Mouse (Mus musculus) right cerebral cortex, postnatal 36 days (tissue): Measurements from ENCODE around the gene Cyb5d2.
A peak's percentile ranks its signal among the peaks of the same experiment; 100 is the strongest.
"Not testable (repeated sequence)": the region's sequence is repeated elsewhere in the genome, so short reads cannot be mapped to it uniquely, and the experiment has no call there.

Experiments used
- DNase-seq, 2 experiments: peaks; one replicate each; pipeline ENCODE4 v3.0.0; 2022; ENCODE audit warnings: low spot score in 2 of 2, mixed read lengths in 1 of 2

The Cyb5d2 gene

DNA sequence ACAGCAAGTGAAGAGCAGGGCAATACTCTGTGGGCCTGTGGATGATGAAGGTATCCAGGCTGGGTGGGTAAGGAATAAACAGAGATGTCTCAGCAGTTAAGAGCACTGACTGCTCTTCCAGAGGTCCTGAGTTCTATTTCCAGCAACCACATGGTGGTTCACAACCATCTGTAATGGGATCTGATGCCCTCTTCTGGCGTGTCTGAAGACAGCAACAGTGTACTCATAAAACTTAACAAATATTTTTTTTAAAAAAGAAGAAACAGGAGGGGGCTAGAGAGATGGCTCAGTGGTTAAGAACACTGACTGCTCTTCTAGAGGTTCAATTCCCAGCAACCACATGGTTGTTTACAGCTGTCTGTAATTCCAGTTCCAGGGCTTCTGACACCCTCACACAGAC lies 23.3 kb downstream of the Cyb5d2 start:
- DNase-seq, result not testable (repeated sequence)

DNA sequence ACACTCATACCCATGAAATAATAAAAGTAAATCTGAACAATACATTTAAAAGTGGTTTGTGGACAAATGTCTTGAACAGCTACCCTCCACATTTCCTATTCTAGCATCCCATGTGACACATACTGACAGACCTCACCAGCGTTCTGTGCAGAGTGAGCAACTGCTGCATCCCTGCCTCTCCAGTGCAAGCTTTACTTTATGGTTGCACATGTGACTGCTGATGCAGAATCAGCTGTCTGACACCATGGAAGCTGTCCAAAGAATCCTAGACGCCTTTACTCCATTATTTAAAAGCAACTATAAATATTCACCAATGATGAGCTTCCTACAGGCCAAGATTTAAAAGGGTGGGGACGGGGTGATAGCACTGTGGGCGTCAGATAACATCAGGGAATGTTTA lies 24.5 kb downstream of the Cyb5d2 start:
- no peak for DNase-seq

DNA sequence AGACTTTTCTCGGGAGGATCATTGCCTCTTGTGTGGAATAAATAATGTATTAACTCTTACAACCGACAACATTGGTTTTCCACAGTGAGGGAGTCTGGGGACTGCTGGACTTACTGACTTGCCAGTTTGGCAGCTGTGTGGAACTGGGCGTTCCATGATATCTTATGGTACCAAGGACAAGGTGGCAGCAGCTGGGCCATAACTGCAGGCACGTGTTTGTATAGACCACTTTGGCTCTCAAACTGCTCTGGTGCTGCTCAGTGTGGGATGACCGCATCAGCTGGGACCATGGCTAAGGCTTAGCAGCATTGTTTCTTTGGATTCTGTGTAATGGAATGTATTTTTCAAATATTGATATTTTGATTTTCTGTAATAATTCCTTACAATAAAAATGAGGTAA lies 25.1 kb downstream of the Cyb5d2 start:
- DNase-seq, result no peak

DNA sequence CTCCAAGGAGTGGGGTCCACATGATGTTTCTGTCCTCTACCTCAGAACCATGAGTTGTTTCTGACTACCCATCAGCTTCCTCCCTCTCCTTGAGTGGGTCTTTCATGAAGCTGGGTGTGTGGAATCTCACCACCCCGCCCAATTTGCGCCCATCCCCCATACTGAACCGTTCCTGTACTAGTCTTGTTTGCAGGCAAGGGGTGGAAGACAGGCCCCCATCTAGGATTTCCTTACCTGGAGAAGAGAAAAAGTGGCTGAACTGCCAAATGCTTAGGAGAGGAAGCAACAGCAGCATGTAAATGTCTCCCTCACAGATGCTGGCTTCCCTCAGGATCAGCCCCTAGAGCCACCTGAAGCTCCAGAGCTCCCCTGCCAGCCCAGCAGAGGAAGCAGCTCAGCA lies 25.6 kb downstream of the Cyb5d2 start:
- no peak for DNase-seq

DNA sequence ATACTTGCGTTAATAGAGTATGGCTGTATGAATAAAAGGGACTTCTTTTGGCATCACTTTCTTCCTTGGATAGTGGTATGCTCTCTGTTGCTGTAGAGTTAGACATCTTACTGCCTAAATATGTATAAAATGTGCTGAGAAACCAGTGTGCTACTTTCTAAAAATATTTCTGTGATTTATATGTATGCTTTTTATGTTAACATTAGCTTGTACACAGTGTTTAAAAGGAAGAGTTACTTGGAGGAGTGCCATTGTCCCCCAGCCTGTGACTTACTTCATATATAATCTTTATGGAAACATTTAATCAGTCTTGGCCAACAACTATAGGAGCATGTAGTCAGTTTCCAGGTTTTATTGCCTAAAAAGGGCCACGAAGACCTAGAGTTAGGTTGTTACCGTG lies 26.9 kb downstream of the Cyb5d2 start:
- DNase-seq, result no peak

DNA sequence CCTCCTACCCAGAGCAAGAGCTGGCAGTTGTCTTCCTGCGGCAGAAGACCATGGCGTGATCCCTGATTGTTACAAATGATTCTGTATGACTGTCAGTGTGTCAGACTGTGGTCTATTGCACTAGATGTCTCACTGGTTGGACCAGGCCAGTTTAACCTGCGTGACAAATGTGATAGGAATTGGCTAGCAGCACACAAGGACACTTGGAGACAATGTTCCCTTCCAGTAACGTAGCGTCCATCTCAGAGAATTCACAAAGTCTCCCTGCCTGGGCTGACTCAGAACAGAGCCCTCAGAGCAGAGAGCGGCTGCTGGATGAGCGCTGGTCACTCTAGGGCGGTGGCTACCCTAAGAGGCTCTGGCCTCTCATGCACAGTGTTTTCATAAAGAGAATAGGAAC lies 28.2 kb downstream of the Cyb5d2 start:
- DNase-seq, result no peak

DNA sequence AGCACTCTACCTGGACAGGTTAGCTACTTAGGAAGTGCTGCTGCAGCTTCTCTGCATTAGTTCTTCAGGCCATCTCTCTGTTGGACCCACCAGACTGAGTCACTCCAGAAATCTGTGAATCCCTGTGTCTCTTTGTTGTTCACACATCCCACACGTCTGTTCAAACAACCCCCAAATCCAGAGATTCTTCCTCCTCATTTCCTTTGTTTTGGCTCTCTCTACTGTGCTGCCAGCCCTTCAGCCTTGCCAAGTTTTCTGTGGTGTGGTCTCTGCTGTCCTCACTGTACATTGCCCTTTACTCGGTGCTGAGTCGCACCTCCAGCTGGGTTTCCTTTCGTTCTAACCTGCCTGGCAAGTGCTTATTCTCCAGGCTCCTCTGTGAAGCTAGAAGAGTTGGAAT lies 31.7 kb downstream of the Cyb5d2 start:
- peak; percentile 20 to 32 for DNase-seq

DNA sequence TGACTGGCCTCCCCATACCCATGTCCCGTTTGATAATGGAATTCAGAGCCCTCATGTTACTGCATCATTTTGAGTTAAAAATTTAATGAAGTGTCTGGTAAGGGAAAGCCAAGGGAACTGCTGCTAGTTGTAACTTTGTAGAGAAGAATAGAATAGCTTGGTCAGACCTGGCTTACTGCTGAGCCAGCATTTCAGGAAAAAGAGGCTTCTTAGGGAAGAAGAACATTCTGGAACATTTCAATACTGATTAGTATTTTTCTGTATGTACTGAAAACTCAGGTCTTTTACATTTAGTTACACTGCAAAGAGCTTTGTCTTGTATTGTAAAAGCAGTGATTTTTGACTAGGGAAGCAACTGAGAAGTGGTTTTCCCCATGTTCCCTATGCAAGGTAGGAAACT lies 35.2 kb downstream of the Cyb5d2 start:
- no peak for DNase-seq

DNA sequence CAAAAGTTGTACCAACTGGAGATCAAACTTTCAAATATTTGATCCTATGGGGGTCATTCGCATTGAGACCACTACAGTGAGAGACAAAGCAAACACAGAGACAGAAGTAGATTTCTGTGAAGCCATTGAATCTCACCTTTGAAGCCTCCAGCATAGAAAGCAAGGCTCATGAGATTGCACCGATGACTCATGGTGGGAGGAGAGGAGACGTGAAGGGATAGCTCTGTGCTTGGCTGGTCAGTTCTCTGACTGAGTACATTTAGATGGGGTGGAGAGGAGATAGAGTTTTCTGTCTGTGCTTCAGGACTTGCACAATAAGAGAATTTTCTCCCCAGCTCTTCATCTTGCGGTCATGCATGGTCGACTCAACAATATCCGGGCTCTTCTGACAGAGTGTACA lies 36.4 kb downstream of the Cyb5d2 start:
- DNase-seq, result no peak

DNA sequence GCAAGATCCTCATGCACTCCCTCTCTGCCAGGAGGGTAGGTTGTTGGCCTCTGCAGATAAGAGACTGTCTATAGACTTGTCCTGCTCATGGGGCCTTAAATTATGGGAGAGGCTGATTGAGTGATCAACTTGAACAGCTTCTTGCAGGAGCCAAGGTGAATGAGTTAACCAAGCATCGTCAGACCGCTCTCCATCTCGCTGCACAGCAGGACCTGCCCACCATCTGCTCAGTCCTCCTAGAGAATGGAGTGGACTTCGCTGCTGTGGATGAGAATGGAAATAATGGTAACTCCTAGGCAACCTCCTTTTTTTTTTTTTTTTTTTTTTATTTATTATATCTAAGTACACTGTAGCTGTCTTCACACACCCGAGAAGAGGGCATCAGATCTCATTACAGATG lies 37.6 kb downstream of the Cyb5d2 start:
- no peak for DNase-seq

DNA sequence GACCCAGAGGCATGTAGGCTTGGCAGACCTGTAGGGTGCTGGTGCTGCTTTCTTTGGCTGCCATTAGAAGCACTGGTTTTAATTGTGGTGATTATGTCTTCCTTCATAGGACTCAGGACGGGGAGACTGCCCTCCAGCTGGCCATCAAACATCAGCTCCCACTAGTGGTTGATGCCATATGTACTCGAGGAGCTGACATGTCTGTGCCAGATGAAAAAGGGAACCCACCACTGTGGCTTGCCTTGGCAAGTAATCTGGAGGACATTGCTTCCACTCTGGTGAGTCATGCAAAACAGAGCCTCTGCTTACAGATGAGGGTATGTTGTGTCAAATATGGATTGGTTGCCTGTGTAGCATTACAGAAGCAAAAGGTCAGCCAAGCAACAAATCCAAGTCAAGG lies 44.0 kb downstream of the Cyb5d2 start:
- DNase-seq, result no peak

DNA sequence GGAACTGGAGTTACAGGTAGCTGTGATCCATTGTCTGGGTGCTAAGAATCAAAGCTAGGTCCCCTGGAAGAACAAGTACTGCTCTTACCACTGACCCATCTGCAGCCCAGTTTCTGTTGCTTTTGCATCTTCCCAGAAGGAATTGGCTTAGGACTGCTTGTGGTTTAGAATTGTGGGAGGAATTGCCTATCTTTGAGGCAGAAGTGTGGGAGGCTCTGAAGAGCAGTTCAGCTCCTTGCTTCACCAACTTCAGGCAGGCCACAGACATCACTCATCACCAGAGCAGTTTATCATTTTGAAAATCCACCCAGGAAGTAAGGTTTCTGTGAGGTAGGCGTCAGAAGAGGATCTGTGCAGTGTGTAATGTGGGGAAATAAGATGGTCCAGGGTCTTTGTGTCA lies 56.9 kb downstream of the Cyb5d2 start:
- no peak for DNase-seq

DNA sequence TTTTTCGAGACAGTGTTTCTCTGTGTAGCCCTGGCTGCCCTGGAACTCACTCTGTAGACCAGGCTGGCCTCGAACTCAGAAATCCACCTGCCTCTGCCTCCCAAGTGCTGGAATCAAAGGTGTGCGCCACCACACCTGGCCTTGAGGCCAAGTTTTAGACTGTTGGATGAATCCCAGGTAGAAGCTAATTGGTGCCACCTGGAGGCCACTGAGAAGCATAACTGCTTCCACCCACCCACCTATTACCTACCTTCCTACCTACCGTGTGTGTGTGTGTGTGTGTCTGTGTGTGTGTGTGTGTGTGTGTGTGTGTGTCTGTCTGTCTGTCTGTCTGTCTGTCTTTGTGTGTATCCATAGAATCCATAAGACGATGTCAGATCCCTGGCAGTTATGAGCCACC lies 58.4 kb downstream of the Cyb5d2 start:
- DNase-seq, result not testable (repeated sequence)

DNA sequence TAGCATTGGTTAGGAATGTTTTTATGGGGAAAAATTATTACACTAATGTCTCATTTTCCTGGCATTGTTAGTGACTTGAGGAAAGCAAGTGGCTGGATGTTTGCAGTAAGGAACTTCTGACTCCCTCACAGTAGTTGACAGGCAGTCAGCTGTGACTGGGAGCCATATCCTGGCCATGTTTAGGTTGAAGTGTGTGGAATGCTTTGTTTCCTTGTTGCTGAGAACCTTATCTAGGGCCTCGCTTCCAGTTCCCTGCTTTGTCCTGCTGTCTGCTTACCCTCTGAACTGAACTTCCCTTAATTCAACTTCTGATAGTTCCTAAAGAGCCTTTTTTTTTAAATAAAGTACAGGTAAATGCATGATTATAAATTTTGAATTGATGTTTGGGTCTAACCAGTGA lies 59.6 kb downstream of the Cyb5d2 start:
- no peak for DNase-seq

DNA sequence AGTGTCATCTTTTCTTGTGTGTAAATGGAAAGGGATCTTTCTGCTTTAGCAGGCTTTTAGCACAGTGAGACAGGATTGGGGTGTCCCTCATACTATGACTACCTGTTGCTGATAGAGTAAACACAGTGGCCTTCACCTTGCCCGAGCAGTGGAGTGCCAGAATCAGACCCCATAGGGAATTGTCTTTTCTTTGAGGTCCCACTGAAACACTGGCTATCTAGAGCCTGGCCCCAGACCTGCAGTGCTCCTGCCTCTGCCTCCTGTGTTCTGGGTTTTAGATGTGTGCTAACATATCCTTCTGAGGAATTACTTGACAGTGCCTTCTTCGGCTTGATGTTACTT lies 60.5 kb downstream of the Cyb5d2 start:
- DNase-seq, result no peak

DNA sequence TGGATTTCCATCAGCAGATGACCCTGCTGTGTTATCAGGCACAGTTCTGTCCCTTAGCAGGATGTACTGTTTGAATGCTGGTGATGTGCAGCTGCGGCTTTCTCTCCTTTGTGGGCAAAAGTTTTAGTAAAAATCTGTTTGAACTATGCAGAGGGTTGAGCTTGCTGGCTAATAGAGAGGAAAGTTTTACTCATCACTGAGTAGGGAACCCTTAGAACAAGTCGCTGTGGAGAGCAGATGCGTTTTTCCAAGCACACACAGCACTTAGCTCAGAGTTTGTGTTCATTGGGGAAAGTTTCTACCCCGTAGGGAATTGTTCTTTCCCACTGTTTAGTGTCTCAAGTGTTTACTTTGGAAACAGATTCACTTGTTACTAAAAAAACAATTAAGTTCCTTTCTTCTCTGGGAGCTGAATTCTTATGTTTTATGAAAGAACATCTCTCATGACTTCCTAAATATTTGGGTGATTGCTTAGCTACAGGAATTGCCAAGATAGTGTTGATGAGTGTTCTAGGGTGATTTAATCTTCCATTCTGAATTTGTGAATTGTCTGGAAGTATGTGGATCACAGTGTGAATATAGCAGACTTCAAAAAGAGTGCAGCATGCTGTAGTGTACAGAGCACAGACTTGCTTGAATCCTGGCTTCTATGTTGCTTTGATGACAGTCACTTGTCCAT lies 61.0 kb downstream of the Cyb5d2 start:
- DNase-seq, result no peak

DNA sequence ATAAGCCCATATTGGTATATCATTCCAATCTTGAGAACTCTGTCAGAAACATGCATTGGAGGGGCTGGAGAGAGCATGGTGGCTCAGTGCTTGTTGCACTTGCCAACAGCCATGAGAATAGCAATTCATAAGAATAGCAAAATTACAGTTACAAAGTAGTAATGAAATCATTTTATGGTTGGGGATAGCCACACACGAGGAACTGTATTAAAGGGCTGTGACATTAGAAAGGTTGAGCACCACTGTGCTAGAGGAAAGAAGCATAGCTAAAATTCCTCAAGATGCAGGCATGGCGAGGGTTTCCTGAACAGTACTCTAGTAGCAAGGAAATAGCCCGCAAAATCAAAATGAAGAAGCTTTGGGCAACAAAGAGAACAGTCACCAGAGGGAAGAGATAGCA lies 62.2 kb downstream of the Cyb5d2 start:
- DNase-seq, result no peak
